Mouse (Mus musculus): Measurements from ENCODE around the gene Ank3.

Gene Ank3

GRCm38 (mm10) chr10:69542439-69542838 lies 143.9 kb downstream of the Ank3 start:
- no peak for DNase-seq

- DNase-seq: no peak
Observed at GRCm38 (mm10) chr10:69543876-69544620, 145.5 kb downstream of the Ank3 start.

- no peak for DNase-seq
Observed at GRCm38 (mm10) chr10:69544653-69545052, 146.1 kb downstream of the Ank3 start.

- no peak for DNase-seq
Observed at GRCm38 (mm10) chr10:69545936-69546335, 147.4 kb downstream of the Ank3 start.

- DNase-seq: no peak
Observed at GRCm38 (mm10) chr10:69546643-69547042, 148.1 kb downstream of the Ank3 start.

GRCm38 (mm10) chr10:69548771-69549170 lies 150.2 kb downstream of the Ank3 start:
- DNase-seq: no peak

- no peak for DNase-seq
Observed at GRCm38 (mm10) chr10:69549221-69549620, 150.6 kb downstream of the Ank3 start.

- no peak for DNase-seq
Observed at GRCm38 (mm10) chr10:69550824-69551223, 152.3 kb downstream of the Ank3 start.

- DNase-seq: peak; percentile 46
Observed at GRCm38 (mm10) chr10:69553091-69553490, 154.5 kb downstream of the Ank3 start.

- DNase-seq: no peak
Observed at GRCm38 (mm10) chr10:69555592-69555991, 157.0 kb downstream of the Ank3 start.

- DNase-seq: peak; percentile 79
Observed at GRCm38 (mm10) chr10:69556278-69556677, 157.7 kb downstream of the Ank3 start.

GRCm38 (mm10) chr10:69560237-69560636 lies 161.7 kb downstream of the Ank3 start:
- no peak for DNase-seq

GRCm38 (mm10) chr10:69562931-69563330 lies 164.4 kb downstream of the Ank3 start:
- no peak for DNase-seq

GRCm38 (mm10) chr10:69565052-69565451 lies 166.5 kb downstream of the Ank3 start:
- DNase-seq: no peak

- DNase-seq: no peak
Observed at GRCm38 (mm10) chr10:69568976-69569375, 170.4 kb downstream of the Ank3 start.

GRCm38 (mm10) chr10:69569740-69570139 lies 171.2 kb downstream of the Ank3 start:
- DNase-seq: no peak

GRCm38 (mm10) chr10:69570466-69571288 lies 172.1 kb downstream of the Ank3 start:
- DNase-seq: peak; percentile 61

GRCm38 (mm10) chr10:69571422-69571821 lies 172.8 kb downstream of the Ank3 start:
- DNase-seq: no peak

- DNase-seq: no peak
Observed at GRCm38 (mm10) chr10:69571972-69572371, 173.4 kb downstream of the Ank3 start.

GRCm38 (mm10) chr10:69573054-69573453 lies 174.5 kb downstream of the Ank3 start:
- no peak for DNase-seq

- no peak for DNase-seq
Observed at GRCm38 (mm10) chr10:69573746-69574145, 175.2 kb downstream of the Ank3 start.

- DNase-seq: no peak
Observed at GRCm38 (mm10) chr10:69574190-69574663, 175.7 kb downstream of the Ank3 start.

- peak; percentile 41 for DNase-seq
Observed at GRCm38 (mm10) chr10:69574894-69575293, 176.3 kb downstream of the Ank3 start.

GRCm38 (mm10) chr10:69575451-69575850 lies 176.9 kb downstream of the Ank3 start:
- DNase-seq: no peak
